Mouse (Mus musculus) testis, adult 2 months (tissue): ENCODE data around the gene Vps53. TPM values are rescaled to one million over a fixed set of nuclear protein-coding genes. Genes with fewer than 3 reads are reported as not detected.
"Not testable (repeated sequence)": the region's sequence is repeated elsewhere in the genome, so short reads cannot be mapped to it uniquely, and the experiment has no call there.

ENCODE experiments used
- H3K27ac ChIP-seq: fragments of 200-500 bp; 2 replicates; pipeline ENCODE4 v1.5.1; 2012; ENCODE audit warnings: low read depth, low read length; ENCODE audit not compliant: control insufficient read depth, insufficient read depth
- H3K27me3 ChIP-seq: fragments of 200-500 bp; 2 replicates; pipeline ENCODE4 v1.6.1; 2012; ENCODE audit warnings: mild to moderate bottlenecking, low read length, moderate library complexity; ENCODE audit not compliant: control insufficient read depth, insufficient read depth
- H3K36me3 ChIP-seq: fragments of 200-500 bp; 2 replicates; pipeline ENCODE4 v1.6.1; 2012; ENCODE audit warnings: mild to moderate bottlenecking, low read length; ENCODE audit not compliant: control insufficient read depth, insufficient read depth
- H3K4me1 ChIP-seq: fragments of 200-500 bp; 2 replicates; pipeline ENCODE4 v1.6.1; 2012; ENCODE audit warnings: low read length; ENCODE audit not compliant: control insufficient read depth, insufficient read depth
- H3K4me3 ChIP-seq: fragments of 200-500 bp; 2 replicates; pipeline ENCODE4 v1.5.1; 2012; ENCODE audit warnings: low read depth, mild to moderate bottlenecking, low read length, moderate library complexity, mixed read lengths; ENCODE audit not compliant: control insufficient read depth
- CTCF ChIP-seq: fragments of 200-500 bp; IDR thresholded peaks from 2 replicates; pipeline ENCODE4 v1.5.1; 2012; ENCODE audit warnings: low read depth, mild to moderate bottlenecking, inconsistent platforms, low read length, moderate library complexity; ENCODE audit not compliant: control insufficient read depth, insufficient read depth, insufficient replicate concordance
- POLR2A ChIP-seq: fragments of 200-500 bp; IDR thresholded peaks from 2 replicates; pipeline ENCODE4 v1.6.1; 2012; ENCODE audit warnings: low read depth, mild to moderate bottlenecking, inconsistent platforms, low read length, moderate library complexity; ENCODE audit not compliant: control insufficient read depth
- polyA plus RNA-seq: library from polyadenylated mRNA; depleted of rRNA; stranded (reverse); fragments of >200 nt; gene quantifications from 2 replicates; pipeline ENCODE4 v1.2.3, GENCODE M21; 2012

The Vps53 gene
- polyA plus RNA-seq, 1 experiment = 11.5 TPM

GRCm38 (mm10) chr11:76213841-76214240 lies 34.4 kb upstream of the Vps53 start:
- H3K4me3 ChIP-seq = no peak overlapping the region
- H3K27ac ChIP-seq = no peak overlapping the region
- H3K4me1 ChIP-seq = no peaks in the 10 kb centered on the region
- no peaks in the 10 kb centered on the region for H3K27me3 ChIP-seq
- H3K36me3 ChIP-seq = no peaks in the 10 kb centered on the region; the same call in none of the 2 replicates
- TF ChIP-seq CTCF = no peak

DNA sequence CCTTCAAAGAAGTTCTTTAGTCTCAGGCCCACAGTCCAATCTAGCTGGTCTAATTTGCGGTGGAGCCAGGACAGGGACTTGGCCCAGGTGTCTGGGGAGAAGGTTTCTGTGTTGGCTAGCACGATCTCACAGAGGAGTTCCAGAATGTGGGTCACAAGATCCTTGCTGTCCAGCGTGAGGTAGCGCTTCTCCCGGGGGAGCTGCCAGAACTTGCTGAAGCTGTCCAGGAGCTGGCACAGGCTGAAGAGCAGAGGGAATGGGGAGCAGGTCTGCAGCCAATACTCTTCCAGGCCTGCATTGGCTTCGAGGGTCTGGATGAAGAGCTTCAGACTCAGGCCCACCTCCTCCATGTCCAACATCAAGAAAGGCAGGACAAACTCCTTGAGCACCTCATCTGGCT lies 32.1 kb upstream of the Vps53 start:
- H3K4me1 ChIP-seq, H3K36me3 ChIP-seq, H3K27ac ChIP-seq, H3K27me3 ChIP-seq: not testable (repeated sequence)
- H3K4me3 ChIP-seq = peak overlapping the region; percentile 57

GRCm38 (mm10) chr11:76210228-76210985 lies 31.0 kb upstream of the Vps53 start:
- Histone ChIP-seq H3K4me3 (no peak overlapping the region), H3K4me1 (no peaks in the 10 kb centered on the region), H3K27me3 (no peaks in the 10 kb centered on the region), H3K36me3 (no peaks in the 10 kb centered on the region; the same call in none of the 2 replicates), H3K27ac (no peak overlapping the region)
- no peak for TF ChIP-seq POLR2A
- TF ChIP-seq CTCF = no peak

GRCm38 (mm10) chr11:76206793-76207192 lies 27.3 kb upstream of the Vps53 start:
- Histone ChIP-seq H3K4me1 (peaks cover 4% of the 10 kb centered on the region), H3K27me3 (no peaks in the 10 kb centered on the region), H3K27ac (no peak overlapping the region), H3K36me3 (no peaks in the 10 kb centered on the region; the same call in 1 of the 2 replicates), H3K4me3 (no peak overlapping the region)
- TF ChIP-seq CTCF = no peak
- TF ChIP-seq POLR2A = no peak

DNA sequence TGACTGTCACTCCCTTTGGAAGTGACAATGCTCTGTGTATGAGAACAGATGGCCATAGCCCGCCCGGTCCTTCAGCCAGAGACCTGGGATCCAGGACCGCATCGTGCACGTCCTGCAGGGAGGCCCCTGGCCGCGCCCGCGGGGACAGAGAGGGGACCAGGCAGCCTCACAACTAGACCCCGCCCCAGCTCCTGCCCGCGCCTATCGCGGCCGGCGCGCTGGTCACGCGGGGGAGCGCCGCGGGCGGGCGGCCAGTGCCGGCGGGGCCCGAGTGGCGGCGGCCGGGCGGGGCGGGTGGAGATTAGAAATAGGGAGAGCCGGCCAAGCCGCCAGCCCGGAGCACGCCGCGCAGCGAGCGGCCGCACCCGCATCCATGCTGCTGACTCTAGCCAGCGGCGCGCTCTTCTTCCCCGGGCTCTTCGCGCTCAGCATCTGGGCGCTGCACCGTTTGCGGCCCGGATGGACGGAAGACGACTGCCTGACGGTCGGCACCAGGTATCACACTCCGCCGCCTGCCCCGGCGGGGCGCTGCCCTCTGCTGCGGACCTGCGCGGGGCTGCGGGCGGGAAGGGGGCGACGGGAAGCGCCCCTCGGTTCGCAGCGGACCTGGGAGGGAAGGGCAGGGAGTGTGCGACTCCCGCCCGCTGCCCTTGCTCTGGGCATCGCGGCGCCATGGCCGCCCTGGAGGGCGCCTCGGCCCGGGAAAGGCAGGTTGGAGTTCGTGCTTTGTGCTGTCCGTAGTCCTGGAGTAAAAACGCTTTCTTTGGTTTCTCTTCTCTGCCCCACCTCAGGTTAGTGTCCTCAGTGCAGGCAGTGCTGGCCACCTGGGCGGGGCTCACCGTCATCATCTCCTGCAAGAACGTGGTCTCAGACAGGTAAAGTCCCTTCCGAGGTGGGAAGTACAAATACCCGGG lies 22.6 kb upstream of the Vps53 start:
- H3K4me3 ChIP-seq = peak overlapping the region; percentile 82
- H3K36me3 ChIP-seq = no peaks in the 10 kb centered on the region
- peaks cover 7% of the 10 kb centered on the region for H3K4me1 ChIP-seq
- TF ChIP-seq CTCF = no peak
- TF ChIP-seq POLR2A = no peak
- no peak overlapping the region for H3K27ac ChIP-seq
- no peaks in the 10 kb centered on the region for H3K27me3 ChIP-seq

- Histone ChIP-seq H3K4me1 (peaks cover 3% of the 10 kb centered on the region), H3K27ac (no peak overlapping the region), H3K36me3 (no peaks in the 10 kb centered on the region), H3K27me3 (no peaks in the 10 kb centered on the region), H3K4me3 (no peak overlapping the region)
- TF ChIP-seq POLR2A (no peak), CTCF (no peak)
Observed at GRCm38 (mm10) chr11:76196977-76197469, 17.6 kb upstream of the Vps53 start.

GRCm38 (mm10) chr11:76196275-76196976 lies 17.0 kb upstream of the Vps53 start:
- Histone ChIP-seq H3K36me3 (no peaks in the 10 kb centered on the region), H3K4me1 (no peaks in the 10 kb centered on the region)
- TF ChIP-seq CTCF (no peak), POLR2A (no peak)

More at GRCm38 (mm10) chr11:76196275-76196976, 17.0 kb upstream of the Vps53 start:
- H3K4me3 ChIP-seq = no peak overlapping the region
- no peaks in the 10 kb centered on the region for H3K27me3 ChIP-seq
- H3K27ac ChIP-seq = no peak overlapping the region
